Mouse (Mus musculus): Measurements from ENCODE around the gene Slc1a6. TPM values are rescaled to one million over a fixed set of nuclear protein-coding genes. Genes with fewer than 3 reads are reported as not detected.

Slc1a6 gene
- not detected in 4 replicates for total RNA-seq (2023; ENCODE audit: inconsistent age)

GRCm38 (mm10) chr10:78779981-78780651 lies at the start of gene Slc1a6:
Gene Slc1a6 (plus strand): TSS chr10:78780496.

GRCm38 (mm10) chr10:78752452-78753191 lies 27.7 kb upstream of the Slc1a6 start, which contains the start of gene Ccdc105:
Gene Ccdc105 (minus strand): TSS chr10:78753065.

GRCm38 (mm10) chr10:78852066-78852465 lies 71.8 kb downstream of the Slc1a6 start, which contains the start of gene Olfr1356:
Gene Olfr1356 (minus strand): TSS chr10:78852166.

Other genes starting within 250 kb of the Slc1a6 start
- 80.9 to 100 TPM (median 93.1 TPM) in 4 replicates for gene Ilvbl, start 206.2 kb upstream of the Slc1a6 start, total RNA-seq (2023; ENCODE audit: inconsistent age)
- 0.75 to 1.00 TPM (median 0.85 TPM) in 4 replicates for gene Syde1, start 188.5 kb upstream of the Slc1a6 start, total RNA-seq (2023; ENCODE audit: inconsistent age)
- gene Olfr1357, start 162.4 kb upstream of the Slc1a6 start, total RNA-seq (2023; ENCODE audit: inconsistent age) = not detected in 4 replicates
- gene Casp14, start 62.2 kb upstream of the Slc1a6 start, total RNA-seq (2023; ENCODE audit: inconsistent age) = not detected in 4 replicates
- not detected in 4 replicates for gene Ccdc105, start 27.4 kb upstream of the Slc1a6 start, total RNA-seq (2023; ENCODE audit: inconsistent age)
- not detected in 4 replicates for gene Olfr1356, start 71.7 kb downstream of the Slc1a6 start, total RNA-seq (2023; ENCODE audit: inconsistent age)
- gene Olfr1355, start 95.0 kb downstream of the Slc1a6 start, total RNA-seq (2023; ENCODE audit: inconsistent age) = not detected in 4 replicates
- gene Olfr1354, start 132.7 kb downstream of the Slc1a6 start, total RNA-seq (2023; ENCODE audit: inconsistent age) = not detected in 4 replicates
- gene Olfr8, start 170.1 kb downstream of the Slc1a6 start, total RNA-seq (2023; ENCODE audit: inconsistent age) = not detected in 4 replicates
- not detected in 4 replicates for gene Olfr1353, start 182.8 kb downstream of the Slc1a6 start, total RNA-seq (2023; ENCODE audit: inconsistent age)
- not detected in 4 replicates for gene Olfr1352, start 200.6 kb downstream of the Slc1a6 start, total RNA-seq (2023; ENCODE audit: inconsistent age)
- not detected in 4 replicates for gene Olfr1351, start 232.0 kb downstream of the Slc1a6 start, total RNA-seq (2023; ENCODE audit: inconsistent age)
- gene Olfr57, start 248.2 kb downstream of the Slc1a6 start, total RNA-seq (2023; ENCODE audit: inconsistent age) = not detected in 4 replicates